Mouse (Mus musculus) liver, postnatal 0 days (tissue): Measurements from ENCODE around the gene Rbfox3. TPM values are rescaled to one million over a fixed set of nuclear protein-coding genes. Genes with fewer than 3 reads are reported as not detected.

Source experiments
- ATAC-seq: fragments of 200-750 bp; cut with Nextera tagmentation; 2 replicates; pipeline ENCODE4 v1.8.0; 2017; ENCODE audit warnings: mild to moderate bottlenecking, moderate library complexity
- DNase-seq: peaks from one replicate; pipeline ENCODE4 v3.0.0-alpha.2; 2016
- H3K27ac ChIP-seq: fragments of 300-500 bp; sonication (generic); 2 replicates; pipeline ENCODE4 v1.5.1; 2014; ENCODE audit warnings: antibody characterized with exemption, moderate library complexity, mild to moderate bottlenecking, low read depth
- H3K27me3 ChIP-seq: fragments of 300-500 bp; sonication (generic); 2 replicates; pipeline ENCODE4 v1.6.1; 2014; ENCODE audit warnings: low read length, control low read depth, mixed read lengths; ENCODE audit not compliant: insufficient read depth
- H3K36me3 ChIP-seq: fragments of 300-500 bp; sonication (generic); replicated peaks from 2 replicates; pipeline ENCODE4 v1.6.1; 2014; ENCODE audit warnings: mild to moderate bottlenecking, control low read depth, low read length, moderate library complexity, mixed read lengths; ENCODE audit not compliant: insufficient read depth
- H3K4me1 ChIP-seq: fragments of 300-500 bp; sonication (generic); 2 replicates; pipeline ENCODE4 v1.6.1; 2014; ENCODE audit warnings: antibody characterized with exemption, mild to moderate bottlenecking, control low read depth; ENCODE audit not compliant: insufficient read depth
- H3K4me2 ChIP-seq: fragments of 300-500 bp; sonication (generic); 2 replicates; pipeline ENCODE4 v1.6.1; 2014; ENCODE audit warnings: low read depth, mild to moderate bottlenecking, low read length, moderate library complexity, mixed read lengths
- H3K4me3 ChIP-seq: fragments of 300-500 bp; sonication (generic); 2 replicates; pipeline ENCODE4 v1.5.1; 2014; ENCODE audit warnings: low read depth, low read length
- H3K9ac ChIP-seq: fragments of 300-500 bp; sonication (generic); replicated peaks from 2 replicates; pipeline ENCODE4 v1.6.1; 2014; ENCODE audit warnings: mild to moderate bottlenecking, moderate library complexity
- H3K9me3 ChIP-seq: fragments of 300-500 bp; sonication (generic); 2 replicates; pipeline ENCODE4 v1.6.1; 2016; ENCODE audit warnings: mild to moderate bottlenecking, control low read depth, low read length, mixed read lengths
- CTCF ChIP-seq: sonication (generic); IDR thresholded peaks from 2 replicates; pipeline ENCODE4 v1.5.1; 2016; ENCODE audit warnings: antibody characterized with exemption, low read depth
- EP300 ChIP-seq: IDR thresholded peaks from 2 replicates; pipeline ENCODE4 v1.6.1; 2016; ENCODE audit warnings: antibody characterized with exemption, low read depth, mild to moderate bottlenecking
- WGBS: fragments of 180-500 bp; shearing (Covaris S2); extraction: QIAGEN DNeasy Blood & Tissue Kit; methylation state at CpG from one replicate; pipeline ENCODE4 v1.1.7; 2014; ENCODE audit not compliant: insufficient replicate concordance; 5-methylcytosine and 5-hydroxymethylcytosine counted together
- polyA plus RNA-seq: library from polyadenylated mRNA; unstranded; fragments of >200 nt; fragmentation: Nextera tagmentation; extraction: Ambion mirVana; gene quantifications from 2 replicates; pipeline ENCODE4 v1.2.1, GENCODE M21; 2015

The Rbfox3 gene
- polyA plus RNA-seq, 1 experiment from 2014 or later, result 0.73 TPM

- DNase-seq (no peak), ATAC-seq (no peak)
- no peaks in the 10 kb centered on the region for H3K9me3 ChIP-seq
- no peak overlapping the region for H3K4me3 ChIP-seq
- TF ChIP-seq EP300, result no peak
- no peak for TF ChIP-seq CTCF
- H3K9ac ChIP-seq, result no peak overlapping the region
- H3K4me2 ChIP-seq, result peak overlapping the region; percentile 6; the same call in 1 of the 2 replicates
- peak overlapping the region; percentile 34; the same call in 1 of the 2 replicates for H3K27ac ChIP-seq
- 42% methylated on average over 6 of the region's 6 CpGs for WGBS
- H3K27me3 ChIP-seq, result no peaks in the 10 kb centered on the region
- H3K4me1 ChIP-seq, result peaks cover 27% of the 10 kb centered on the region
- H3K36me3 ChIP-seq, result no peaks in the 10 kb centered on the region; the same call in 1 of the 2 replicates
Measured at GRCm38 (mm10) chr11:118473842-118474500, 437.4 kb downstream of the Rbfox3 start.

GRCm38 (mm10) chr11:118473161-118473560 is 438.2 kb downstream of the Rbfox3 start:
- peak overlapping the region; percentile 34; the same call in 1 of the 2 replicates for H3K27ac ChIP-seq
- no peak for DNase-seq
- H3K4me2 ChIP-seq, result peak overlapping the region; percentile 6; the same call in 1 of the 2 replicates
- H3K9ac ChIP-seq, result no peak overlapping the region
- H3K9me3 ChIP-seq, result no peaks in the 10 kb centered on the region
- no peak for ATAC-seq
- peaks cover 27% of the 10 kb centered on the region for H3K4me1 ChIP-seq
- no peaks in the 10 kb centered on the region for H3K36me3 ChIP-seq
- no peaks in the 10 kb centered on the region for H3K27me3 ChIP-seq
- no peak overlapping the region for H3K4me3 ChIP-seq
- TF ChIP-seq CTCF, result no peak
- TF ChIP-seq EP300, result no peak
- WGBS, result 77% methylated on average over 1 of the region's 1 CpGs

GRCm38 (mm10) chr11:118471676-118472075 is 439.7 kb downstream of the Rbfox3 start:
- no peaks in the 10 kb centered on the region for H3K27me3 ChIP-seq
- H3K4me2 ChIP-seq, result no peak overlapping the region
- H3K27ac ChIP-seq, result no peak overlapping the region
- H3K4me3 ChIP-seq, result no peak overlapping the region
- no peaks in the 10 kb centered on the region for H3K9me3 ChIP-seq
- no peaks in the 10 kb centered on the region for H3K36me3 ChIP-seq
- 90% methylated on average over 13 of the region's 13 CpGs for WGBS
- DNase-seq, result no peak
- no peak overlapping the region for H3K9ac ChIP-seq
- TF ChIP-seq CTCF (no peak), EP300 (no peak)
- no peak for ATAC-seq
- H3K4me1 ChIP-seq, result peaks cover 21% of the 10 kb centered on the region

DNA sequence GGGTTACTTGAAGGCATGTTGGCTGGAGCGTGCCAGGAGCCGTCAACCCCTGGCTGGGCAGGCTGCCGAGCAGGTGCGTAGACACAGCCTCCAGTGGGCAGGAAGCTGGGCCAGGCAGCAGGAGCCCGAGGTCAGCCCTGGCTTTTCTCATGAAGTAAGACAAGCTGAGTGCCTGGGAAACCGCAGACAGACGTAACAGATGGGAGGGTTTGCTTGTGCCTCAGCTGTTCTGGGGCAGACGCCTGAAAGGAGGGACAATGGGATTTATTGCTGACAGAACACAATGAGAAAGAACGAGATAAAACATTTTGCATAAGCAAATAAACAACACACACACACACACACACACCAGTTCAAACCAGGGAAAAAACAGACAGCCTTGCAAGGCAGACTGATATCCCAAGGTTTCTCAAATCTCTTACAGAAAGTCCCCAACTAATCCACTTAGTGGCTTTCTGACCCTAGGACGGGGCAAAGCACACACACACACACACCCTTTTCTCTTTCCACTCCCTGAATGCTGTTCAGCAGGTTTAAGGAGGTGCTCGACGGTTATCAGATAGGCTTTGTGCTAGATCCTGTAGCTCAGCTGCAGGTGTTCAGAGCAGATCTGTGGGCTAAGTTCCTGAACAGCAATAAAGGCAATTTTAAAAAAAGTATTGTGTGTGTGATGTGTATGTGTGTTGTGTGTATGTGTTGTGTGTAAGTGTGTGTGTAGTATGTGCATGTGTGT is 441.0 kb downstream of the Rbfox3 start:
- Histone ChIP-seq H3K27ac (peak overlapping the region; percentile 67), H3K36me3 (no peaks in the 10 kb centered on the region), H3K4me1 (peaks cover 21% of the 10 kb centered on the region), H3K9ac (no peak overlapping the region), H3K9me3 (no peaks in the 10 kb centered on the region), H3K4me3 (no peak overlapping the region), H3K4me2 (0 out of 2 replicates have a peak overlapping the region, but pooled peaks have one; percentile 22), H3K27me3 (no peaks in the 10 kb centered on the region)
- TF ChIP-seq CTCF (no peak), EP300 (peak; percentile 53; the same call in 1 of the 2 replicates)
- peak; percentile 74 for ATAC-seq
- WGBS, result 11% methylated on average over 12 of the region's 12 CpGs
- peak; percentile 41 for DNase-seq

GRCm38 (mm10) chr11:118469509-118470160 is 441.8 kb downstream of the Rbfox3 start:
- DNase-seq (no peak), ATAC-seq (peak; percentile 28; the same call in 1 of the 2 replicates)
- Histone ChIP-seq H3K27me3 (no peaks in the 10 kb centered on the region), H3K4me1 (peaks cover 19% of the 10 kb centered on the region), H3K27ac (peak overlapping the region; percentile 67), H3K4me2 (0 out of 2 replicates have a peak overlapping the region, but pooled peaks have one; percentile 22), H3K4me3 (no peak overlapping the region), H3K9ac (no peak overlapping the region), H3K36me3 (no peaks in the 10 kb centered on the region), H3K9me3 (no peaks in the 10 kb centered on the region)
- no peak for TF ChIP-seq CTCF
- TF ChIP-seq EP300, result no peak
- WGBS, result 55% methylated on average over 10 of the region's 10 CpGs
